Mouse (Mus musculus): Measurements from ENCODE around the gene Chrm4. TPM values are rescaled to one million over a fixed set of nuclear protein-coding genes. Genes with fewer than 3 reads are reported as not detected.

The Chrm4 gene
- 0.16 TPM in 1 of 2 replicates, not detected in the other for polyA plus RNA-seq (2014; fragmentation: Nextera tagmentation; extraction: Ambion mirVana)

DNA sequence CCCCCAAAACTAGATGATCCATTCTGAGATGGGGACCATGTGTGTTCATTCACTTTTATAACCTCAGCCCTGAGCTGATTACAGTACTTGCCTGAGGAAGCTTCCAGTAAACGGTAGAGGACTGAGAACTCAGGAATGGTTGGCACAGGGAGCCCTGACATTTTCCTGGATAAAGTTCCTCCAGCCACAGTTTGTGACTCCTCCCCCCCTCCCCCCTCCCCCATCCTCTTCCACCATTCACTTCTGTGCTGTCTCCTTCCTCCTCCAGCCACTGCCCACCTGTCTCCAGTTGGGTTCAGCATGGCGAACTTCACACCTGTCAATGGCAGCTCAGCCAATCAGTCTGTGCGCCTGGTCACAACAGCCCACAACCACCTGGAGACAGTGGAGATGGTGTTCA is at the start of gene Chrm4:
Chrm4 (plus strand) TSS at position 301 of the 400 bp plus-strand sequence.
- DNase-seq (ENCODE audit: low spot score) (no peak), ATAC-seq (replicated peaks; ENCODE audit: low FRiP score, low TSS enrichment, low read depth) (no peak)
- Histone ChIP-seq H3K9me3 (ENCODE audit: control insufficient read depth, low read length) (no peaks in the 10 kb centered on the region), H3K4me3 (ENCODE audit: low read depth, low read length) (no peak within 1 kb of the TSS), H3K4me1 (replicated peaks; ENCODE audit: control insufficient read depth, insufficient read depth, low read length) (peaks cover 8% of the 10 kb centered on the region; the same call in 1 of the 2 replicates), H3K36me3 (ENCODE audit: control insufficient read depth, insufficient read depth, low read length) (no peaks in the 10 kb centered on the region), H3K9ac (ENCODE audit: low read length) (no peak within 1 kb of the TSS), H3K27me3 (replicated peaks; ENCODE audit: control insufficient read depth, insufficient read depth, low read length) (peaks cover 27% of the 10 kb centered on the region), H3K27ac (ENCODE audit: low read depth) (no peak within 1 kb of the TSS), H3K4me2 (ENCODE audit: low read length) (0 out of 2 replicates have a peak within 1 kb of the TSS, but pooled peaks have one; percentile 2)
- 83% methylated on average over 3 of the region's 3 CpGs for WGBS

DNA sequence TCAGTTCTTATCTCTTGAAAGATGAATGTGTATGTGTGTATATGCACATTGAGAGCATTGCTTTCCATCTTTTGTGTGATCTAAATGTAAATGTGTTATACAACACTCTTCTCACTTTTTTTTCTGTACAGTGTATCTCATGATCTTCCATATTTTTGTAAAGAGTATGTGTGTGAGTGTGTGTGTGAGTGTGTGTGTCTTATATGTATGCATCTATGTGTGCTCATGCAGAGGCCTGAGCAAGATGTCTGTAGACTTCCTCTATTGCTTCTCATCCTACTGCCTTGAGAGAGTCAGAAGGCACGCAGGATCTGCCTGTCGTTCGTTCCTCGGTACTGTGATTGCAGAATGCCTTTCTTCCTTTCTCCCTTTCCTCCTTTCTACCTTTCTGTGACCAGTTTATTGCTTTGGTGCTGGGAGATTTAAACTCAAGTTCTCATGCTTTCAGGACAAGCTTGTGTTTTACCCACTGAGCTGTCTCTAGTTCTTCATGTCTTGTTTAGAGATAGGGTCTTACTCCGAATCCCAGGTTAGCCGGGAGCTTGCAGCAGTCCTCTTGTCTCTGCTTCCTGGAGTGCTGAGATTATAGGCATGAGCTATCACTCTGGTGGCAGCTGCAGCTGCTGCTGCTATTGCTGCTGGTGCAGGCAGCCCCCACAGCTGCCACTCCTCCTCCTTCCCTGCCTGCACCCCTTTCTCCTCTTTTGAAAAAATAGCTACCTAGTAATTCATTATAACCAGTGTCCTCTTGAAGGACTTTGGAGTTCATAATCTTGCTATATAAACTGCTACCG is 48.5 kb upstream of the Chrm4 start:
- H3K4me1 ChIP-seq (replicated peaks; ENCODE audit: control insufficient read depth, insufficient read depth, low read length), result peaks cover 2% of the 10 kb centered on the region; the same call in 1 of the 2 replicates
- no peaks in the 10 kb centered on the region for H3K9me3 ChIP-seq (ENCODE audit: control insufficient read depth, low read length)
- H3K27me3 ChIP-seq (replicated peaks; ENCODE audit: control insufficient read depth, insufficient read depth, low read length), result no peaks in the 10 kb centered on the region
- H3K27ac ChIP-seq (ENCODE audit: low read depth), result no peak overlapping the region
- no peak overlapping the region for H3K4me3 ChIP-seq (ENCODE audit: low read depth, low read length)
- DNase-seq (ENCODE audit: low spot score) (no peak), ATAC-seq (replicated peaks; ENCODE audit: low FRiP score, low TSS enrichment, low read depth) (no peak)
- no peak overlapping the region for H3K4me2 ChIP-seq (ENCODE audit: low read length)
- H3K36me3 ChIP-seq (ENCODE audit: control insufficient read depth, insufficient read depth, low read length), result no peaks in the 10 kb centered on the region
- no peak overlapping the region for H3K9ac ChIP-seq (ENCODE audit: low read length)
- 62% methylated on average over 7 of the region's 7 CpGs for WGBS

DNA sequence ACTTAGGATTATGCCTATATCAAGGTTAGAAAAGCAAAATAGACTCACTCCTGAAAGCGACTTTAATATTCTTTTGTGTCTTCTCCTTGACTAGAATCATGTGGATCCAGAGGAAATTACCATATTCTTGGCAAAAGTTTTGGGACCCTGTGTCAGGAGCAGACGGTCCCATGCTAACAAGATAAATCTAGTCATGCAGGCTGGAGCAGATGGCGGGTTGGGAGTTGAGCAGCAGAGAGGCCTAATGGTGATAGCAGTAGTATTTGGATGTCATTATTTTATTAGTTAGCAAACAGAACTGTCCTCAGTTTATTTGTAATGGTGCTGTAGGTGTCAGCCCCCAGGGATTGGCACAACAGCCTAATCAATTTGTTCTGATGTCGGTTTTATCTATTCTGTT is 43.1 kb upstream of the Chrm4 start:
- H3K4me2 ChIP-seq (ENCODE audit: low read length), result no peak overlapping the region
- H3K27me3 ChIP-seq (replicated peaks; ENCODE audit: control insufficient read depth, insufficient read depth, low read length), result no peaks in the 10 kb centered on the region
- H3K36me3 ChIP-seq (ENCODE audit: control insufficient read depth, insufficient read depth, low read length), result peaks cover 24% of the 10 kb centered on the region
- no peaks in the 10 kb centered on the region for H3K9me3 ChIP-seq (ENCODE audit: control insufficient read depth, low read length)
- no peak overlapping the region for H3K27ac ChIP-seq (ENCODE audit: low read depth)
- no peak overlapping the region for H3K9ac ChIP-seq (ENCODE audit: low read length)
- DNase-seq (ENCODE audit: low spot score) (no peak), ATAC-seq (replicated peaks; ENCODE audit: low FRiP score, low TSS enrichment, low read depth) (no peak)
- H3K4me3 ChIP-seq (ENCODE audit: low read depth, low read length), result no peak overlapping the region
- peaks cover 1% of the 10 kb centered on the region; the same call in 1 of the 2 replicates for H3K4me1 ChIP-seq (replicated peaks; ENCODE audit: control insufficient read depth, insufficient read depth, low read length)
- WGBS, result 81% methylated on average over 4 of the region's 4 CpGs

DNA sequence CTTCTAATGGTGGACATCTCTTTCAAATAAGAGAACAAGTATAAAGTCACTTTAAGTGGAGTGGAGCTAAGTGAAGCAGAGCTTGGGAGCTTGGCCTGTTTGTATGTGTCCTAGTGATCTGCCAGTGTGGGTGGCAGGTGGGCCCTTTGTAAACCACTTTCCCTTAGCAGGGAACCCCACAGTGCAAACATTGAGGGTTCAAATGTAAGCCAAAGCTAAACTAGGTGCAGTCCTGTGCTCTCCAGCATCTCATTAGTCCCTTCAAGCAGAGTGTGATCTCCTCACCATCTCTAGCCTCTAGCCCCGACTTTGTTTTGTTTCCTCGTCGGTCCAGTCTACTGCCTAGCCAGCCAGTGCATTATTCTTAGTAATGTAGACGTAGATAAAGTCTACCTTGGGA is 42.4 kb upstream of the Chrm4 start:
- DNase-seq (ENCODE audit: low spot score) (no peak), ATAC-seq (replicated peaks; ENCODE audit: low FRiP score, low TSS enrichment, low read depth) (no peak)
- Histone ChIP-seq H3K27me3 (replicated peaks; ENCODE audit: control insufficient read depth, insufficient read depth, low read length) (no peaks in the 10 kb centered on the region), H3K9me3 (ENCODE audit: control insufficient read depth, low read length) (no peaks in the 10 kb centered on the region), H3K4me3 (ENCODE audit: low read depth, low read length) (no peak overlapping the region), H3K4me1 (replicated peaks; ENCODE audit: control insufficient read depth, insufficient read depth, low read length) (no peaks in the 10 kb centered on the region), H3K4me2 (ENCODE audit: low read length) (no peak overlapping the region), H3K36me3 (ENCODE audit: control insufficient read depth, insufficient read depth, low read length) (peaks cover 26% of the 10 kb centered on the region), H3K9ac (ENCODE audit: low read length) (no peak overlapping the region), H3K27ac (ENCODE audit: low read depth) (no peak overlapping the region)
- WGBS, result 83% methylated on average over 4 of the region's 4 CpGs

DNA sequence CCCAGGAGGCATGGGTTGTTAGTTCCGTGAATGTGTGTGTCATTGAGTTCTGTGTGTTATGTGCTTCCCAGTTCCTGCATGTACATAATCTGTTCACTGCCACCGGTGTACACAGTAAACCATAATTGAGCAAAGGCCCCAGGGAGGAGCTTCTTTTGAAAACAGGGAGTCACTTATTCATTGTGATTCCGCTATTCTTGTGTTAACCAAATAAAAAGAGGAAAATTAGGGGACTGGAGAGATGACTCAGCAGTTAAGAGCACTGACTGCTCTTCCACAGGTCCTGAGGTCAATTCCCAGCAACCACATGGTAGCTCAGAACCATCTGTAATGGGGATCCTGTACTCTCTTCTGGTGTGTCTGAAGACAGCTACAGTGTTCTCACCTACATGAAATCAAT is 32.3 kb upstream of the Chrm4 start:
- H3K36me3 ChIP-seq (ENCODE audit: control insufficient read depth, insufficient read depth, low read length), result peaks cover 23% of the 10 kb centered on the region
- ATAC-seq (replicated peaks; ENCODE audit: low FRiP score, low TSS enrichment, low read depth), result no peak

DNA sequence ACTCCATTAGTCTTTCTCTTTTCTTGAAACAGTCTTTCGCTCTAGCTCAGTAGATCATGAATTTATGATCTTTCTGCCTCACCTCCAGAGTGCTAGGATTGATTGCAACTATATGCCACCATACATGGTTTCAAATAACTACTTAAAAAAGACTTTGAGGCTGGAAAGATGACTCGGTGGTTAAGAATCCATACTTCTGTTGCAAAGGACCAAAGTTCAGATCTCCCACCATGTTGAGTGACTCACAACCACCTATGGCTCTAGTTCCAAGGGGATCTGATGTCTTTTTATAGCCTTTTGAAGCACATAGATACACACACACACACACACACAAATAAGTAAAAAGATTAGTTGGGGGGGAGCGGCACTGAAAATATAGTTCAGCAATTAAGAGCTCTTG is 31.6 kb upstream of the Chrm4 start:
- Histone ChIP-seq H3K4me1 (replicated peaks; ENCODE audit: control insufficient read depth, insufficient read depth, low read length) (no peaks in the 10 kb centered on the region), H3K27ac (ENCODE audit: low read depth) (no peak overlapping the region), H3K9ac (ENCODE audit: low read length) (no peak overlapping the region), H3K27me3 (replicated peaks; ENCODE audit: control insufficient read depth, insufficient read depth, low read length) (no peaks in the 10 kb centered on the region), H3K36me3 (ENCODE audit: control insufficient read depth, insufficient read depth, low read length) (peaks cover 26% of the 10 kb centered on the region), H3K4me3 (ENCODE audit: low read depth, low read length) (no peak overlapping the region), H3K4me2 (ENCODE audit: low read length) (no peak overlapping the region), H3K9me3 (ENCODE audit: control insufficient read depth, low read length) (no peaks in the 10 kb centered on the region)
- DNase-seq (ENCODE audit: low spot score) (no peak), ATAC-seq (replicated peaks; ENCODE audit: low FRiP score, low TSS enrichment, low read depth) (no peak)
- 87% methylated on average over 3 of the region's 3 CpGs for WGBS

More for the DNA sequence above, 32.3 kb upstream of the Chrm4 start:
- WGBS, result 82% methylated on average over 3 of the region's 3 CpGs
- H3K4me3 ChIP-seq (ENCODE audit: low read depth, low read length), result no peak overlapping the region
- H3K4me2 ChIP-seq (ENCODE audit: low read length), result no peak overlapping the region
- H3K9ac ChIP-seq (ENCODE audit: low read length), result no peak overlapping the region
- no peak overlapping the region for H3K27ac ChIP-seq (ENCODE audit: low read depth)
- H3K27me3 ChIP-seq (replicated peaks; ENCODE audit: control insufficient read depth, insufficient read depth, low read length), result no peaks in the 10 kb centered on the region
- no peaks in the 10 kb centered on the region for H3K9me3 ChIP-seq (ENCODE audit: control insufficient read depth, low read length)
- DNase-seq (ENCODE audit: low spot score), result no peak
- no peaks in the 10 kb centered on the region for H3K4me1 ChIP-seq (replicated peaks; ENCODE audit: control insufficient read depth, insufficient read depth, low read length)

DNA sequence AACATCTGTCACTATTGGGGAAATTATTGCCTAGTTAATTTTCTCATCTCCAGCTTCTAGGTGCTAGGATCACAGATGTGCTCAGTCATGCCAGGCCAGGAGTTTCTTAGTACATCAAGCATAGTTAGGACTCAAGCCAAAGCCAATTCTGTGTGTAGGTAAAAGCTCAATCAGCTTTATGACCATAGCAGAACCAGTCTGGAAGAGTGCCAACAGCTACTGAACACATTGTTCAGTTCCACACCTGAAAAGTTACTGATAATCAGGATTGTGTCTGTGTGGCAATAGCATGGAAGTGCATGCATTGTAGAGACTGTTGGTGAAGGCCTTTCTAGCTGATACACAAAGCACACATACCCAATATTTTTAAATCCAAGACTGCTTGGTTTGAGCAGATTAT is 29.1 kb upstream of the Chrm4 start:
- Histone ChIP-seq H3K9ac (ENCODE audit: low read length) (no peak overlapping the region), H3K9me3 (ENCODE audit: control insufficient read depth, low read length) (no peaks in the 10 kb centered on the region), H3K27me3 (replicated peaks; ENCODE audit: control insufficient read depth, insufficient read depth, low read length) (no peaks in the 10 kb centered on the region), H3K36me3 (ENCODE audit: control insufficient read depth, insufficient read depth, low read length) (peaks cover 26% of the 10 kb centered on the region), H3K4me3 (ENCODE audit: low read depth, low read length) (no peak overlapping the region), H3K4me1 (replicated peaks; ENCODE audit: control insufficient read depth, insufficient read depth, low read length) (no peaks in the 10 kb centered on the region), H3K4me2 (ENCODE audit: low read length) (no peak overlapping the region), H3K27ac (ENCODE audit: low read depth) (no peak overlapping the region)
- DNase-seq (ENCODE audit: low spot score) (no peak), ATAC-seq (replicated peaks; ENCODE audit: low FRiP score, low TSS enrichment, low read depth) (no peak)

DNA sequence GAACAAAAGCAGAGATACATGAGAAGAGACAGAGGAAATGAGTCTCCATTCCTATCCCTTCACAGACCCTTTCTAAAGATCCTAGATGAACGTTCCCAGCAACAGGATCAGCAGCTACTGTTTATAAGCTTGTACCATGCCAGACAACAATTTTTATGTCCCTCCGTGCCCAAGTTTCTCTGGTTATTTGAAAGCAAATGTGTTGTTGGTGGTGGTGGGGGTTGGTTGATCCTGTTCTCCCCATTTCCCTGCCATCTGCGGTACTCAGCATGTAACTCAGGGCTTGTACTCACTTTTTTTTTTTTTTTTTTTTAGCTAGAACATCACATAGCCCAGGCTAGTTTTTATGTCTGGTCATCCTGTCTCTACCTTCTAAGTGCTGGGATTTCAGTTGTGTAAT is 27.9 kb upstream of the Chrm4 start:
- no peak overlapping the region for H3K4me3 ChIP-seq (ENCODE audit: low read depth, low read length)
- H3K27ac ChIP-seq (ENCODE audit: low read depth), result no peak overlapping the region
- H3K36me3 ChIP-seq (ENCODE audit: control insufficient read depth, insufficient read depth, low read length), result peaks cover 23% of the 10 kb centered on the region
- WGBS, result 89% methylated on average over 3 of the region's 3 CpGs
- H3K9ac ChIP-seq (ENCODE audit: low read length), result no peak overlapping the region
- no peaks in the 10 kb centered on the region for H3K27me3 ChIP-seq (replicated peaks; ENCODE audit: control insufficient read depth, insufficient read depth, low read length)
- no peak for ATAC-seq (replicated peaks; ENCODE audit: low FRiP score, low TSS enrichment, low read depth)
- DNase-seq (ENCODE audit: low spot score), result no peak
- H3K4me2 ChIP-seq (ENCODE audit: low read length), result no peak overlapping the region
- H3K9me3 ChIP-seq (ENCODE audit: control insufficient read depth, low read length), result no peaks in the 10 kb centered on the region
- no peaks in the 10 kb centered on the region for H3K4me1 ChIP-seq (replicated peaks; ENCODE audit: control insufficient read depth, insufficient read depth, low read length)

DNA sequence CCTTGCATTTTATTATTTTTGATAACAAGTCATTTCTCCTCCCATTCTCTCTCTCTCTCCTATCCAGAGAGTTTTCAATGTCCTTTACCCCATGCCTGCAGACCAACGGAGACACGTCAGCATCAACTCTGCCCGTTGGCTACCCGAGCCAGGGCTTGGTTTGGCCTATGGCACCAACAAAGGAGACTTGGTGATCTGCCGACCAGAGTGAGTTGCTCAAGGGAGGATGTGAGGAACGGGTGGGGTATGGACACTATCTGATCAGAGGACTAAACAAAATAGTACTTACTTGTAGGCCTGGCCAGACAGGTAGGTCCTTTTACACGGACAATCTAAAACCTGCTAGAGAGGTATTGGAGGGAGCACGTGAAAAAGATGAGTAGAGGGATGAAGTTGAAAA is 26.6 kb upstream of the Chrm4 start:
- Histone ChIP-seq H3K36me3 (ENCODE audit: control insufficient read depth, insufficient read depth, low read length) (peaks cover 19% of the 10 kb centered on the region), H3K9me3 (ENCODE audit: control insufficient read depth, low read length) (no peaks in the 10 kb centered on the region), H3K4me3 (ENCODE audit: low read depth, low read length) (no peak overlapping the region), H3K4me1 (replicated peaks; ENCODE audit: control insufficient read depth, insufficient read depth, low read length) (no peaks in the 10 kb centered on the region), H3K4me2 (ENCODE audit: low read length) (no peak overlapping the region), H3K27ac (ENCODE audit: low read depth) (no peak overlapping the region), H3K9ac (ENCODE audit: low read length) (no peak overlapping the region), H3K27me3 (replicated peaks; ENCODE audit: control insufficient read depth, insufficient read depth, low read length) (no peaks in the 10 kb centered on the region)
- WGBS, result 93% methylated on average over 8 of the region's 8 CpGs
- no peak for DNase-seq (ENCODE audit: low spot score)
- ATAC-seq (replicated peaks; ENCODE audit: low FRiP score, low TSS enrichment, low read depth), result no peak
